Mouse (Mus musculus) T-cell, adult 2 months (primary cell): ENCODE data around the gene Atp2c1.

ENCODE experiments used
- DNase-seq: peaks from one replicate; pipeline ENCODE4 v3.0.0; 2022; ENCODE audit warnings: low spot score

Gene Atp2c1

GRCm38 (mm10) chr9:105366199-105366598 is 160.9 kb downstream of the Atp2c1 start:
- DNase-seq = no peak

DNA sequence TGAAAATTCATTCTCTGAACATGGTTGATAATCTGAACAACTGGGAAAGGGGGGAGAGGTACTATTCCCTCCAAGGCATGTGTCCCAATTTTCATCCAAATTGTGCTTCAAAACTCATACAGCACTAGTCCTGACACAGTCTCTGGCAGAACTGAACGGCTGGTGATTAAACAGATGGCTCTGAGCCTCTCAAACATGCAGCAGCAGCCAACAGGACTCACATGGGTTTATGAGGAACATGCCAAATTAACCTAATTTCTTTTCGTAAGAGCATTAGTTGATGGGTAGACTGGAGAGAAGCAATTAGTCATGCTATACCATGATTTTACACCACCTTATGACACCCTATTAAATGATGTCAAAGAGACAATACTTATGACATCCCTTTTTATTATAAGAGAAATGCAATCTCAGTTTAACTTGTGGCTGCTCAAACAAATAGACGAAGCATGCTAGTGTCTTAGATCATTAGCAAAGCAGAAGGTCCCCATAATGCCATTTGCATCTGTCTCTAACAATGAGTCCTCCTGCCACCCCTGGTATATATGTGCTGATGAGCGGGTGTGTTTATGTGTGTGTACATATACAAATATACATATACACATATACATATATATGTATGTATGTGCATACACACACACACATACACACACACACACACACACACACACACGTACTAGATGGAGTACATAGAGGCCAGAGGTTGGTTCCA is 163.4 kb downstream of the Atp2c1 start:
- DNase-seq = no peak

GRCm38 (mm10) chr9:105362181-105362580 is 164.9 kb downstream of the Atp2c1 start:
- DNase-seq = no peak
